Mouse (Mus musculus) heart, adult 2 months (tissue): ENCODE results near the gene Cuedc1.
"Not testable (repeated sequence)": the region's sequence is repeated elsewhere in the genome, so short reads cannot be mapped to it uniquely, and the experiment has no call there.

Source experiments
- CTCF ChIP-seq: fragments of 200-600 bp; IDR thresholded peaks from 2 replicates; pipeline ENCODE4 v1.8.1; 2022; ENCODE audit warnings: antibody characterized with exemption, mild to moderate bottlenecking, moderate library complexity
- EP300 ChIP-seq: fragments of 200-500 bp; IDR thresholded peaks from 2 replicates; pipeline ENCODE4 v1.6.1; 2011; ENCODE audit warnings: low read depth, low read length, control low read depth; ENCODE audit not compliant: insufficient read depth
- POLR2A ChIP-seq: fragments of 200-500 bp; IDR thresholded peaks from 2 replicates; pipeline ENCODE4 v1.6.1; 2011; ENCODE audit warnings: mild to moderate bottlenecking, low read depth, low read length, control low read depth; ENCODE audit not compliant: insufficient read depth

DNA sequence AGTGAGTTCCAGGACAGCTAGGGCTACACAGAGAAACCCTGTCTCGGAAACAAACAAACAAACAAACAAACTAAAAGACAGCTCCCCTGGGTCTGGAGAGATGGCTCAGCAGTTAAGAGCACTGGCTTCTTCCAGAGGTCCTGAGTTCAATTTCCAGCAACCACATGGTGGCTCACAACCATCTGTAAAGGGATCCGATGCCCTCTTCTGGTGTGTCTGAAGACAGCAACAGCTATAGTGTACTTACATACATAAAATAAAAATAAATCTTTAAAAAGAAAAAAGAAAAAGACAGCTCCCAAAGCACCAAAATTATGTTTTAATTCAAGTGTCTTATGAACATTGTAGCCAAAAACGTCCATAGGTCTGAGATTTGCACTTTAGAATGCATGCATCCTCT lies 97.8 kb downstream of the Cuedc1 start:
- TF ChIP-seq CTCF: peak; percentile 43
- TF ChIP-seq POLR2A, EP300: not testable (repeated sequence)
